Mouse (Mus musculus) midbrain, embryonic 15.5 days (tissue): ENCODE data around the gene Cops7a. TPM values are rescaled to one million over a fixed set of nuclear protein-coding genes. Genes with fewer than 3 reads are reported as not detected.

Source experiments
- ATAC-seq: fragments of 200-750 bp; cut with Nextera tagmentation; replicated peaks from 2 replicates; pipeline ENCODE4 v1.8.0; 2017; ENCODE audit warnings: moderate TSS enrichment
- H3K27ac ChIP-seq: fragments of 300-500 bp; sonication (generic); 2 replicates; pipeline ENCODE4 v1.5.1; 2015; ENCODE audit warnings: mild to moderate bottlenecking, inconsistent platforms
- H3K27me3 ChIP-seq: fragments of 300-500 bp; sonication (generic); replicated peaks from 2 replicates; pipeline ENCODE4 v1.6.1; 2015; ENCODE audit warnings: inconsistent platforms
- H3K36me3 ChIP-seq: fragments of 300-500 bp; sonication (generic); replicated peaks from 2 replicates; pipeline ENCODE4 v1.6.1; 2015; ENCODE audit warnings: inconsistent platforms
- H3K4me1 ChIP-seq: fragments of 300-500 bp; sonication (generic); 2 replicates; pipeline ENCODE4 v1.6.1; 2015; ENCODE audit warnings: inconsistent platforms
- H3K4me2 ChIP-seq: fragments of 300-500 bp; sonication (generic); 2 replicates; pipeline ENCODE4 v1.6.1; 2015; ENCODE audit warnings: inconsistent platforms, mild to moderate bottlenecking, moderate library complexity
- H3K4me3 ChIP-seq: fragments of 300-500 bp; sonication (generic); 2 replicates; pipeline ENCODE4 v1.5.1; 2015; ENCODE audit warnings: mild to moderate bottlenecking, inconsistent platforms
- H3K9ac ChIP-seq: fragments of 300-500 bp; sonication (generic); 2 replicates; pipeline ENCODE4 v1.6.1; 2015; ENCODE audit warnings: mild to moderate bottlenecking, inconsistent platforms
- H3K9me3 ChIP-seq: fragments of 300-500 bp; sonication (generic); 2 replicates; pipeline ENCODE4 v1.6.1; 2016; ENCODE audit warnings: inconsistent platforms
- WGBS: fragments of 180-500 bp; shearing (Covaris S2); methylation state at CpG from one replicate; pipeline ENCODE4 v1.1.7; 2015; ENCODE audit warnings: mixed read lengths; 5-methylcytosine and 5-hydroxymethylcytosine counted together
- polyA plus RNA-seq: library from polyadenylated mRNA; unstranded; fragments of >200 nt; fragmentation: Nextera tagmentation; extraction: Ambion mirVana; gene quantifications from 2 replicates; pipeline ENCODE4 v1.2.1, GENCODE M21; 2015

The Cops7a gene
- polyA plus RNA-seq, 1 experiment from 2014 or later = 95.5 TPM

GRCm38 (mm10) chr6:124955212-124955611 lies 10.1 kb downstream of the Cops7a start:
- H3K4me1 ChIP-seq = no peaks in the 10 kb centered on the region
- no peaks in the 10 kb centered on the region for H3K27me3 ChIP-seq
- WGBS = 92% methylated on average over 4 of the region's 4 CpGs
- H3K9ac ChIP-seq = no peak overlapping the region
- H3K4me3 ChIP-seq = no peak overlapping the region
- no peak for ATAC-seq
- no peak overlapping the region for H3K4me2 ChIP-seq
- peaks cover 27% of the 10 kb centered on the region for H3K36me3 ChIP-seq
- no peak overlapping the region for H3K27ac ChIP-seq
- H3K9me3 ChIP-seq = no peaks in the 10 kb centered on the region

- no peak overlapping the region for H3K4me2 ChIP-seq
- no peak overlapping the region for H3K9ac ChIP-seq
- H3K27me3 ChIP-seq = no peaks in the 10 kb centered on the region
- no peak overlapping the region for H3K27ac ChIP-seq
- H3K4me1 ChIP-seq = no peaks in the 10 kb centered on the region
- H3K36me3 ChIP-seq = peaks cover 17% of the 10 kb centered on the region
- no peak overlapping the region for H3K4me3 ChIP-seq
- 88% methylated on average over 2 of the region's 2 CpGs for WGBS
- no peaks in the 10 kb centered on the region for H3K9me3 ChIP-seq
- ATAC-seq = no peak
Observed at GRCm38 (mm10) chr6:124953991-124954715, 11.2 kb downstream of the Cops7a start.

- H3K4me2 ChIP-seq = no peak overlapping the region
Observed at GRCm38 (mm10) chr6:124943526-124943925, 21.8 kb downstream of the Cops7a start.

GRCm38 (mm10) chr6:124941679-124942078 lies 23.7 kb downstream of the Cops7a start:
- WGBS = 91% methylated on average over 1 of the region's 1 CpGs

More at GRCm38 (mm10) chr6:124943526-124943925, 21.8 kb downstream of the Cops7a start:
- H3K27ac ChIP-seq = no peak overlapping the region
- H3K4me3 ChIP-seq = no peak overlapping the region
- ATAC-seq = no peak
- 0 out of 2 replicates have a peak, but pooled peaks cover 4% of the 10 kb centered on the region for H3K36me3 ChIP-seq
- H3K4me1 ChIP-seq = no peaks in the 10 kb centered on the region
- no peak overlapping the region for H3K9ac ChIP-seq
- 85% methylated on average over 3 of the region's 3 CpGs for WGBS
- H3K9me3 ChIP-seq = no peaks in the 10 kb centered on the region
- no peaks in the 10 kb centered on the region for H3K27me3 ChIP-seq

GRCm38 (mm10) chr6:124938554-124938953 lies 26.8 kb downstream of the Cops7a start:
- WGBS = 92% methylated on average over 7 of the region's 7 CpGs
- no peak overlapping the region for H3K4me3 ChIP-seq
- H3K27me3 ChIP-seq = no peaks in the 10 kb centered on the region
- H3K4me1 ChIP-seq = peaks cover 10% of the 10 kb centered on the region
- H3K36me3 ChIP-seq = peaks cover 31% of the 10 kb centered on the region
- H3K4me2 ChIP-seq = no peak overlapping the region
- no peak overlapping the region for H3K27ac ChIP-seq
- ATAC-seq = no peak
- H3K9me3 ChIP-seq = no peaks in the 10 kb centered on the region
- no peak overlapping the region for H3K9ac ChIP-seq

More at GRCm38 (mm10) chr6:124941679-124942078, 23.7 kb downstream of the Cops7a start:
- Histone ChIP-seq H3K4me1 (no peaks in the 10 kb centered on the region), H3K27me3 (no peaks in the 10 kb centered on the region), H3K4me2 (no peak overlapping the region), H3K27ac (no peak overlapping the region), H3K9ac (no peak overlapping the region), H3K36me3 (0 out of 2 replicates have a peak, but pooled peaks cover 4% of the 10 kb centered on the region), H3K9me3 (no peaks in the 10 kb centered on the region), H3K4me3 (no peak overlapping the region)
- no peak for ATAC-seq

- ATAC-seq = no peak
- peaks cover 31% of the 10 kb centered on the region for H3K36me3 ChIP-seq
- 79% methylated on average over 2 of the region's 2 CpGs for WGBS
Observed at GRCm38 (mm10) chr6:124937493-124937892, 27.8 kb downstream of the Cops7a start.

GRCm38 (mm10) chr6:124936681-124937080 lies 28.7 kb downstream of the Cops7a start:
- no peak overlapping the region for H3K4me3 ChIP-seq
- no peak for ATAC-seq
- no peaks in the 10 kb centered on the region for H3K27me3 ChIP-seq
- H3K9ac ChIP-seq = no peak overlapping the region
- H3K36me3 ChIP-seq = peaks cover 31% of the 10 kb centered on the region
- 86% methylated on average over 1 of the region's 1 CpGs for WGBS
- H3K4me2 ChIP-seq = no peak overlapping the region
- H3K9me3 ChIP-seq = no peaks in the 10 kb centered on the region
- peaks cover 23% of the 10 kb centered on the region for H3K4me1 ChIP-seq
- H3K27ac ChIP-seq = no peak overlapping the region

More at GRCm38 (mm10) chr6:124937493-124937892, 27.8 kb downstream of the Cops7a start:
- Histone ChIP-seq H3K4me1 (peaks cover 17% of the 10 kb centered on the region), H3K9ac (no peak overlapping the region), H3K9me3 (no peaks in the 10 kb centered on the region), H3K27me3 (no peaks in the 10 kb centered on the region), H3K4me2 (no peak overlapping the region), H3K27ac (no peak overlapping the region), H3K4me3 (no peak overlapping the region)

GRCm38 (mm10) chr6:124934670-124935069 lies 30.7 kb downstream of the Cops7a start:
- Histone ChIP-seq H3K4me1 (peaks cover 30% of the 10 kb centered on the region), H3K9me3 (no peaks in the 10 kb centered on the region), H3K4me2 (no peak overlapping the region), H3K4me3 (no peak overlapping the region), H3K36me3 (peaks cover 31% of the 10 kb centered on the region), H3K27ac (no peak overlapping the region), H3K9ac (no peak overlapping the region), H3K27me3 (no peaks in the 10 kb centered on the region)
- ATAC-seq = no peak
- WGBS = 96% methylated on average over 7 of the region's 7 CpGs

GRCm38 (mm10) chr6:124933127-124933526 lies 32.2 kb downstream of the Cops7a start:
- H3K4me1 ChIP-seq = peaks cover 30% of the 10 kb centered on the region
- no peak overlapping the region for H3K4me3 ChIP-seq
- 90% methylated on average over 3 of the region's 3 CpGs for WGBS
- H3K4me2 ChIP-seq = peak overlapping the region; percentile 89
- no peak overlapping the region for H3K27ac ChIP-seq
- ATAC-seq = no peak
- no peaks in the 10 kb centered on the region for H3K9me3 ChIP-seq
- H3K9ac ChIP-seq = no peak overlapping the region
- H3K27me3 ChIP-seq = no peaks in the 10 kb centered on the region
- peaks cover 27% of the 10 kb centered on the region for H3K36me3 ChIP-seq

- peaks cover 30% of the 10 kb centered on the region for H3K4me1 ChIP-seq
- H3K4me2 ChIP-seq = peak overlapping the region; percentile 89
- ATAC-seq = no peak
- H3K9me3 ChIP-seq = no peaks in the 10 kb centered on the region
- WGBS = 47% methylated on average over 12 of the region's 12 CpGs
- peak overlapping the region; percentile 75 for H3K9ac ChIP-seq
- peaks cover 27% of the 10 kb centered on the region for H3K36me3 ChIP-seq
- no peaks in the 10 kb centered on the region for H3K27me3 ChIP-seq
- peak overlapping the region; percentile 97 for H3K4me3 ChIP-seq
- H3K27ac ChIP-seq = peak overlapping the region; percentile 94
Observed at GRCm38 (mm10) chr6:124932314-124932695, 33.0 kb downstream of the Cops7a start.

- Histone ChIP-seq H3K9me3 (no peaks in the 10 kb centered on the region), H3K4me2 (peak overlapping the region; percentile 89), H3K9ac (peak overlapping the region; percentile 75), H3K4me3 (peak overlapping the region; percentile 97), H3K27ac (peak overlapping the region; percentile 94), H3K4me1 (peaks cover 30% of the 10 kb centered on the region), H3K27me3 (no peaks in the 10 kb centered on the region), H3K36me3 (peaks cover 27% of the 10 kb centered on the region)
- under 1% methylated on average over 48 of the region's 48 CpGs for WGBS
- peak; percentile 44 for ATAC-seq
Observed at GRCm38 (mm10) chr6:124931525-124932313, 33.6 kb downstream of the Cops7a start.

- WGBS = under 1% methylated on average over 58 of the region's 64 CpGs
- H3K4me3 ChIP-seq = peak within 1 kb of the TSS; percentile 97
- no peaks in the 10 kb centered on the region for H3K27me3 ChIP-seq
- H3K4me1 ChIP-seq = peaks cover 30% of the 10 kb centered on the region
- ATAC-seq = peak; percentile 95
- no peaks in the 10 kb centered on the region for H3K9me3 ChIP-seq
- peak within 1 kb of the TSS; percentile 94 for H3K27ac ChIP-seq
- H3K36me3 ChIP-seq = peaks cover 22% of the 10 kb centered on the region; the same call in 1 of the 2 replicates
- peak within 1 kb of the TSS; percentile 75 for H3K9ac ChIP-seq
- peak within 1 kb of the TSS; percentile 89 for H3K4me2 ChIP-seq
Observed at GRCm38 (mm10) chr6:124930754-124931524, 34.4 kb downstream of the Cops7a start, which contains the start of gene Mlf2. Gene Mlf2 (plus strand): TSS chr6:124931386.
